Mouse (Mus musculus): ENCODE data around the gene Etnk2.

Gene Etnk2

GRCm38 (mm10) chr1:133418164-133418800, 54.9 kb downstream of the Etnk2 start:
- DNase-seq, result peak; percentile 94

DNA sequence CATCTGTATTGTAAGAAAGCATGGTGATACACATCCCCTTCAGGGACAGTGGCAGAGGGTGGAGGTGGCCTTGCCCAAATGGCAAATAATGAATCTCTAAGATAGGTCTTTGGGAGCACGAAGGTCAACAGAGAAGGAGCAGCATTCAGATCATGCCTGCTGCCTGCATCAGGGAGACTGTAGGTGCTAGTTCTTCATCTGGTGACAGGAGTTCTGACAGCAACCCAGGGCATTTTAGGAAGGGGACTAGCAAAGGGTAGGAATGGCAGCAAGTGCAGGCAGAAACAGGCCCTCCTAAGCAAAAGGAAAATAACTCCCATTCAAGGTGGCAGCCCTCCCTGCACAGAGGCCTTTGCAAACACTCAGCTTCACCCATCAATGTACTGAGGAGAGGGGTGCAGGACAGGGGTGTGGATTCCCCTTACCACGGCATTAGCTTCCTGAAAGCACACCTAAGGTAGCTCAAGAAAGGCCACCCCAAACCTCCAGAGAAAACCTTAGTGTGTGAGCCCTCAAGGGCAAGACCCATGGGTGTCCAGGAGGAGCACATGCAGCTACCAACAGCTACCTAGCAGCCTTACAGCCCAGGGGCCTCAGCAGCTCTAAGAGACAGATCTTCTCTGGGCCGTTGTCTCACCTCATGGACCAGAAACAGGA, 55.9 kb downstream of the Etnk2 start:
- no peak for DNase-seq

DNA sequence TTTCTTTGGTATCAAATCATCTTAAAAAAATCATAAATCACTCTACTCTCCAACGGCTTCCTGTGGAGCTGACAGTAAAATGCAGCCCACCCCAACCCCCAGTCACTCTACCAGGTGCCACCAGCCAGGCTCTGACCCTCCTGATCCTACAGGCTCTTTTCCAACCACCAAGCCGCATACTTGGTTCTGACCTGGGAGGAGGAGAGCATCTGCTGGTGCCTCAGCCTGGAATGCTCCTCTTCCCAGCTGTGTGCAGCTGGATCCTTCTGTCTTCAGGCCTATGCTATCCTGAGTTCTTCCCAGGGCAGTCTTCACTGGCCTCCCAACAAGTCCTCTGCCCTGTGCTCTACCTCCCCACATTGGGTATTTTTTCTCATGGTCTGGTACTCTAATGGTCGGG, 57.1 kb downstream of the Etnk2 start:
- DNase-seq, result peak; percentile 59

DNA sequence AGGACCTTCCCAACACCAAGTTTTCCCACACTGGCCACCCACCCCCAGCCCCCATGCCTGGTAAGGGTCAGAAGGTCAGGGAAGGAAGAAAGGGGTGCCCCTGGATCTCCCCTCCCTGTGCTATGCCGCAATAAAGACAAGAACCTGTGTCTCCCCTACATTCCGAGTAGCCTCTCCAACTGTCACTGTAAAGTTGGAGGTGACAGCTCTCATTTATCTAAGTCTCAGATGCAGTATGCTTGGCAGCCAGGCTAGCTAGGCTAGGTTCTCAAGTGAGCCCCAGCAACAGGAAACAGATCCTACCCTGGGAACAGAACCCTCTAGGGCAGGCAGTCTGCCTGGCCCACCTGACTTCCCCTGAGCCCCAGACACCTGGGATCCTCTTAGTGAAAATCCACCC, 57.7 kb downstream of the Etnk2 start:
- DNase-seq, result no peak

GRCm38 (mm10) chr1:133421975-133422570, 58.7 kb downstream of the Etnk2 start:
- no peak for DNase-seq

GRCm38 (mm10) chr1:133422615-133423161, 59.3 kb downstream of the Etnk2 start:
- DNase-seq, result peak; percentile 80

DNA sequence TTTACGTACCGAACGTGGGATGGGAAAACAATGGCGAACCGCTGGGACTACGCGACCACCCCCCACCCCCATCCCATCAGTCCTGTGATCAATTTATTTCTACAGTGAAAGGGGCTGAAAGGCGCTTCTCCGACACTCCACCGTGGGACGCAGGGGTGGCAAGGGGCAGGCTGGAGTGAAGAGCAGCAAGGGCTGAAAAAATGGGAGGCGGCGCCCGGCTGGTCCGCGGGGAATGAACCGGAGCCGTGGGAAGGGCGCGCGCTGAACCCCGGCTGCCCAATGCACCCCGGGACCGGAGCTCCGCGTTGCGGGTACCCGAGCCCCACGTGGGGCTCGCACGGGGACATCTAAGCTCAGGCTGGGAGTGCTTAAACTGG, 59.8 kb downstream of the Etnk2 start:
- DNase-seq, result peak; percentile 43

GRCm38 (mm10) chr1:133423543-133424480, 60.4 kb downstream of the Etnk2 start, which contains the start of gene Sox13:
Sox13 (minus strand) TSS chr1:133424377.
- DNase-seq, result peak; percentile 77

DNA sequence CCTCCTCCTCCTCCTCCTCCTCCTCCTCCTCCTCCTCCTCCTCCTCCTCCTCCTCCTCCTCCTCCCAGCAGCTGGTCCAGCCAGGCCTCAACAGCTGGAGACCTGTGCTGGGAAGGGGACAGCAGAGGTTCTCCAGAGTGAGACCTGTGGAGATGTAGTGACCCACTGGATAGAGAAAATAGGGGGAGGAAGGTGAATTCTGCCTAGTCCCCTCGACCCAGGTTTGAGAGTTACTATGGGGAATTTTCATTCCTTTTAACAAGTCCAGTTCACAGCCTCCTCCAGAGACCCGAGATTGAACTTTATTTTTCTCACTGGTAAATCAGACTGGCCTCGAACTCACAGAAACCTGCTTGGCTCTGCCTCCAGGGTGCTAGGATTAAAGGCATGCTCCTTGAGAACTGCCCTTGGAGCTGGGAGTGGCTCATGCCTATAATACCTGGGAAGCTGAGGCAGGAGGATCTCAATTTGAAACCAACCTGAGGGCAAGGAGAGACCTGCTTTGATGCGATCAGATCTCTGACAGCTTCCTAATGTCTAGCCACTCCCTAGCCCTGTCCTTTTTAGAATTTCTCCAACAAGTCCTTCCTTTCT, 61.3 kb downstream of the Etnk2 start:
- no peak for DNase-seq
